Mouse (Mus musculus): ENCODE results near the gene Calm4.

- no peak for TF ChIP-seq TCF12 (IDR thresholded peaks at IDR 0.05; ENCODE audit: insufficient read depth, poor library complexity, severe bottlenecking)
- no peak for TF ChIP-seq POLR2A (IDR thresholded peaks at IDR 0.05; ENCODE audit: insufficient read length, low read depth)
- TF ChIP-seq MYOG (IDR thresholded peaks at IDR 0.05; ENCODE audit: control insufficient read depth in 1 of 3, insufficient read depth in 1 of 3, insufficient read length in 2 of 3, low read depth in 2 of 3), result no peak
- no peak for TF ChIP-seq E2F4 (IDR thresholded peaks at IDR 0.05; ENCODE audit: insufficient read depth)
- TF ChIP-seq POLR2AphosphoS2 (IDR thresholded peaks at IDR 0.05; ENCODE audit: insufficient read length, low read depth), result no peak
- TF ChIP-seq USF1 (IDR thresholded peaks at IDR 0.05; ENCODE audit: low read depth), result no peak
Observed at GRCm38 (mm10) chr13:3856252-3856651, 18.7 kb downstream of the Calm4 start.
